Mouse (Mus musculus): Measurements from ENCODE around the gene Dact3. TPM values are rescaled to one million over a fixed set of nuclear protein-coding genes. Genes with fewer than 3 reads are reported as not detected.

Gene Dact3
- polyA plus RNA-seq, 1 experiment from 2014 or later = 0.18 TPM

DNA sequence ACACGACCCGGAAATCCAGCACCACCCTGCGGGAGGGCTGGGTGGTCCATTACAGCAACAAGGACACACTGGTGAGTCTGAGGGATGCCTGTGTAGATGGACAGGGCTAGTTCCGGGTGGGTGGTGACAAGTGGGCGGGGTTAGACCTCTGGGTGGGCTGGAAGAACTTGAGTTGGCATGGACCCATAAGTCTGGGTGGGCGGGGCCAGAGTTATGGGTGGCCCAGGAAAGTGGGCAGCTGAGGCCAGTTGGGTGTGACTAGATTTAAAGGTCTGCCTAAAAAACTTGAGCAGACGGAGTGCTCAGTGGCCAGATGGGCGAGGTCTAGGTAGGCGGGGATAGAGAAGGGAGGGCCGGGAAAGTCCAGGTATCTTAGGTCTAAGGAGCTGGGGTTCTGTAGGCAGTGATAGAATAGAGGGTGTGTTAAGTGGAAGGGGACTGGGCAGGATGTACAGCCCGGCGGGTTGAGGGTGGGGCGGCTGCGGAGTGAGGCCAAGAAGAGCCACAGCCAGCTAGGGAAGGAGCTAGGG, 21.8 kb upstream of the Dact3 start:
- no peak for DNase-seq (ENCODE audit: low spot score)

DNA sequence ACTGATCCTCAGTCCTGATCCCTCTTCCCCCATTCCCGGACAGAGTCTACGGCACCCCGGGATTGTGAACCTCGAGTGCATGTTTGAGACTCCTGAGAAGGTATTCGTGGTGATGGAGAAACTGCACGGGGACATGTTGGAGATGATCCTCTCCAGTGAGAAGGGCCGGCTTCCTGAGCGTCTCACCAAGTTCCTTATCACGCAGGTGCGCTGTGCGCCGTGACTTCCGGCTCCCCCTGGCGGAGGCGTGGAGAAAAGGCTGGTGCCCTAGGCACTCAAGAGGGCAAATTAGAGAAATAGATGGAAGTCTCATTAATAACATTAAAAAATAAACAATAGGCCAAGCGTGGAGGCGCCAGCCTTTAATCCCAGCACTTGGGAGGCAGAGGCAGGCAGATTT, 16.8 kb upstream of the Dact3 start:
- peak; percentile 68 for DNase-seq (ENCODE audit: low spot score)

DNA sequence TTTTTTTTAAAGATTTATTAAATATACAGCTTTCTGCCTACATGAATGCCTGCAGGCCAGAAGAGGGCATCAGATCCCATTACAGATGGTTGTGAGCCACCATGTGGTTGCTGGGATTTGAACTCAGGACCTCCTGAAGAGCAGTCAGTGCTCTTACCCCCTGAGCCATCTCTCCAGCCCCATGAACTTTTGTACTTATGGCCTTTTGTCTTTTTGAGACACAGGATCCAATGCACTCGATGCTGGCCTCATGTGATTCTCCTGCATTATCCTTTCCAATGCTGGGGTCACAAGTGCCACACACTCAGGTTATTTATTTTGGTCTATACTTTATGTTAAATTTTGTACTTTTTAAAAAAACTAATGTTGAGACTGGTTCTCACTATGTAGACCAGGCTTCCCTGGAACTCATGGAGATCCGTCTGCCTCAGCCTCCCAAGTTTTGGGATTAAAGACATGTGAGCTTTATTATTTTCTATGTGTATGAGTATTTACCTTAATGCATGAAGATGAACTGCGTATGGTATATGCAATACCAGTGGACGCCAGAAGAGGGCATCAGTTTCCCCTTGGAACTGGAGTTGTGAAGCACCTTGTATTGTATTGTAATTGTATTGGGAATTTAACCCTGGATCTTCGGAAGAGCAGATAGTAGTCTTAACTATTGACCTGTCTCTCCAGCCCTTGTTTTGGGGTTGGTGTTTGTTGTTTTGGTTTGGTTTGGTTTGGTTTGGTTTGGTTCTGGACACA, 15.0 kb upstream of the Dact3 start:
- peak; percentile 55 for DNase-seq (ENCODE audit: low spot score)

DNA sequence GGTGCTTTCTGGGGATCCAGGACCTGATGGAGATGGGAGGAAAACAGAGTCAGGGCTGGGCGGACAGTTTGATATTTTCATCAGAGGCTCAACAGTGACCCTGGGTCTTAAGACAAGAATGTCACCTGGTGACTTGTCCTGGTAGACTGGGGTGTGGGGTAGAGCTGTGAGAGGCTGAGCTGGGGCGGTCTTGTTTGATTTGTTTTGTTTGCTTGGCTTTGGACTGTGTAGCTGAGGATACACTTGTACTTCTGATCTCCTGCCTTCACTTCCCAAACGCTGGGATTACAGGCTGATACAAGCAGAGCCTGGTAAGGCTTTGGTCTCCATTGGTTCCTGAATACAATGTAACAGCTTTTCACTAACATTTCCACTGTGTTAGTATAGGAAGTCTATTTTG, 7.6 kb upstream of the Dact3 start:
- DNase-seq (ENCODE audit: low spot score) = no peak

DNA sequence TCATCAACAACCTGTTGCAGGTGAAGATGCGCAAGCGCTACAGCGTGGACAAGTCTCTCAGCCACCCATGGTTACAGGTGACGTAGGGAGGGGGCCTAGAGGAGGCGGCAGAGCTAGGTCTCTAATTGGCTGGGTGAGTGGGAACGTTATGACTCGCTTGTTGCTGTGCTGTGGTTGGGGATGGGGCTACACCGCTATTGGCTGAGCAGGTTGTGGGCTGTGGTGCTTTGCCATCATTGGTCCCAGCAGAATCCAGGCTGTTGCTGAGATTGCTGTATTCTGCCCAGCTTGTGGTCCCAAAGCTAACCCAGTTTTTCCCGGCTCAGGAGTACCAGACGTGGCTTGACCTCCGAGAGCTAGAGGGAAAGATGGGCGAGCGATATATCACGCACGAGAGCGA, 5.6 kb upstream of the Dact3 start:
- DNase-seq (ENCODE audit: low spot score) = no peak

DNA sequence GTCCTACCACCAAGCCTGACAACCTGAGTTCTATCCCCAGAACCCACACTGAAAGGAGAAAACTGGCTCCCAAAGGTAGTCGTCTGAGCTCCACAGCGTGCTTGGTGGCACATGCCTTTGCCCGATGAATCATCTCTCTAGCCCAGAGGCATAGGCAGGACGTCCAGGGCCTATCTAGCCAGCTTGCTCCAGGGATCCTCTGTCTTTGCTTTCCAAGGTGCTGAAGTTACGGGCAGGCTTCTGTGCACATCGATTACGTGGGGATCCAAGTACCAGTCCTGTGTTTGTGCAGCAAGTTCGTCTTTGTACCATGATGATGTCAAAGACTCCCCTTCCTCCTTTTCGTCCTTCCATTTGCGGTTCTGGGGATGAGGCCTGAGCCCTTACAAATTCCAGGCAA, 3.5 kb upstream of the Dact3 start:
- DNase-seq (ENCODE audit: low spot score) = no peak

DNA sequence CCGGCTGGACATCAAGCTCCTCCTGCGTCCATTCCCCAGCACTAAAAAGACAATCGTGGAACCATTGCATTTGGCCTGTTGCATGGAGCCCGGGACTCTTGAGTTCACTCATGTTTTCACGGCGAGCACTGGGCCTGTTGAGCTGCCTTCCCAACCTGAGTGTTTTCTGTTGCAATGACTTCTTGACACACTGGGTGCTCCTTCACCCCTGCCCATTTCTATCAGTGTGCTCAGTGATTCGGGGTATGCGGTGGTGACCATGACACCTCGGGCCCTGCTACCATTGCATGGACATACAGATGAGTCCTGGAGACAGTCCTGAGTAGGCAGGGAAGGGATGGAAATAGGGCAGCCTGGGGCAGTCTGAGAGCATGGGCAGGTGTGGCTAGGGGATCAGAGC, 2.6 kb upstream of the Dact3 start:
- no peak for DNase-seq (ENCODE audit: low spot score)

DNA sequence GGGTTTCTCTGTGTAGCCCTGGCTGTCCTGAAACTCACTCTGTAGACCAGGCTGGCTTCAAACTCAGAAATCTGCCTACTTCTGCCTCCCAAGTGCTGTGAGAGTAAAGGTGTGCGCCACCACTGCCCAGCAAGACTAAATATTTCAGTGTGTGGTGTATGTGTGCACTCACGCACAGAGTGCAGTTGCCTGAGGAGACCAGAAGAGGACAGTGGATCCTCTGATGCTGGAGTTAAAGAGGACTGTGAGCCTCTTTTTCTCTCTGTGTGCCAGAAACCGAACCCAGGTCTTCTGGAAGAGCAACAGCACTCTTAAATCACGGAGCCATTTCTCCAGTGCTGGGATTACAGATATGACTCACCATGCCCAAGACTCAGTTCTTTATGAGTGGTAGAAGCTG, 1.7 kb upstream of the Dact3 start:
- no peak for DNase-seq (ENCODE audit: low spot score)

DNA sequence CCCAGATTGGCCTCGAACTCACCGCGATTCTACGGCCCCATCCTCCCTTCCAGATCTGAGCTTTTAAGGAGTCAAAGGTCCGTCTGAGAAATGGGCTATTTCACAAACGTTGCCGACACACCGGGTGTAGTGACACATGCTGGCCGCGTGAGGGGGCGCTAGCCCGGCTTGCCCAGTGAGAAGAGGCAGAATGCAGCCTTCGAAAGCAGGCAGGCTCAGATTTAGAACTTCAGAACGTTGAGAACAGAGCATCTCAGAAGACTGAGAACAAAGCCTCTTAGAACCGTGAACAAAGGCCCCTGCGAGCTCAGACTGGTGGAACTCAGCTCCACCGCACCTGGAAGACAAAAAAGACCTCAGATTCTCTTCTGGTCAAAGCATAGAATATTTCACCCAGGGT, 927 bp upstream of the Dact3 start:
- peak; percentile 83 for DNase-seq (ENCODE audit: low spot score)

DNA sequence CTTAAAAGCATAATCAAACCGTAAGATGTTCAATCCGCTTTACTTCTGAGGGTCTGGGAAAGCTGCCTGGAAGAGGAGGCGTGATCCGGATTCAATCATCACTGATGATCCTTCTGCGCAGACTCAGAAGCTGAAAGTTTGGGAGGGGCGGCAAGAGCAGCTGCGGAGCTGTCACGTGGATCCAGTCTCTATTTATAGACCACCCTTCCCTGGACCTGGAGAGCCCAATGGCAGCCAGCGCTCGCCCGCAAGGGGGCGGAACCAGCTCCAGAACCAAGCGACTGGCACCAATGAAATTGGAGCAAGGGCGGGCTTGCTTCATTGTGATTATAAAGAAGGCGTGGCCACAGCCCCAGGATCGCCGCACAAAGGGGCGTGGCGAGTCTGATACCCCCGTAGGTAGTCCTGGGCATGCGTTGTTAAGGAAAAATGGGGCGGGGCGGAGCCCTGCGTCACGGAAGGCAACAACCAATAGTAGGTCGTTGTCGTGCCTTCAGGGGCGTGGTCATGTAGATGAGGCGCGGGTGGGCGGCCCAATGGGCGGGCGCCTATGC, 284 bp upstream of the Dact3 start:
- peak; percentile 100 for DNase-seq (ENCODE audit: low spot score)

DNA sequence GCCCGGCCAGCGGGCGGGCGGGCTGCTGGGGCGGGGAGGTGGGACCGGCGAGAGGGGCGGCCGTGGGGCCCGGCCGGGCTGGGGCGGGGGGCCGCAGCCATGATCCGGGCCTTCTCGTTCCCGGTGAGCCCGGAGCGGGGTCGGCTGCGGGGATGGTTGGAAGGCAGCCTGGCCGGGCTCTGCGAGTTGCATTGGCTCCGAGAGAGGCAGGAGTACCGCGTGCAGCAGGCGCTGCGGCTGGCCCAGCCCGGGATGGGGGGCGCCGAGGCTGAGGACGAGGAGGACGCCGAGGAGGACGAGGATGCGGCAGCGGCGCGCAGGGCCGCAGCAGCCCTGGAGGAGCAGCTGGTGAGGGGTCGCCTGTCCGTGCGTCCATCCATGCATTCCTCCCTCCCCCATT, 209 bp downstream of the Dact3 start:
- DNase-seq (ENCODE audit: low spot score) = no peak

DNA sequence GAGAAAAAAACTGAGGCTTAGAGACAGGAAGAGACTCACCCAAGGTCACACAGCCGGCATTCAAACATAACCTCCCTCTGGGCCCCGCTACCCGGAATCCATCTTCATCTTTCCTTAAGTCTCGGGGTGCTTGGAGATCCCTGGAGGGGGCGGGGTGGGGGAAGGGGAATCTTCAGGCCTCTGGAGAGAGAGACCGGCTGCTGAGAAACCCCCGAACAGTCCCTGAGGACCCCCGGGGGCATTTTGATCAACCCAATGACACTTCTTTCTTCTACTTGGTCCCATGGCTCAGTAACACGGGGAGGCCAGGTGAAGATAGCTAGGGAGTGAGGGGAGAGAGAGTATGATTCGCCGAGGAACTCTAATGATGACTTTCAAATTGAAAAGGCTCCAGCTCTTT, 889 bp downstream of the Dact3 start:
- DNase-seq (ENCODE audit: low spot score) = no peak

DNA sequence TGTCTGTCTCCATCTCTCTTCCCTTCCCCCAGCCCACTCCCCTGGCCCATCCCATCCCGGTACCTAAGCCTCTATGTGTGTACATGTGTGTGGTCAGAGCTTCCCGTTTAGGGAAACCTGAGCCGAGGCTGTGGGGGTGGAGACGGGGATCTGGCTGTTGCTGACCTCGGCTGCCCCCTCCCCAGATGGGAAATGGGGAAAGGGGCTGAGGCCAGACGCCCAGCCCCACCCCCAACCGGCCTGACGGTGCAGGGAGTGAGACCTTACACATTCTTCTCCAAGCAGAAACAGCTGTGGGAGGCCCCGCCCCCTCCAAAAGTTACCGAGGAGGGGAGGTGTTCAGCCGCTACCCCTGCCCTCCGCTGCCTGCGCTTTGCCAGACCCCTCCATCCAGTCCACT, 1.5 kb downstream of the Dact3 start:
- no peak for DNase-seq (ENCODE audit: low spot score)

DNA sequence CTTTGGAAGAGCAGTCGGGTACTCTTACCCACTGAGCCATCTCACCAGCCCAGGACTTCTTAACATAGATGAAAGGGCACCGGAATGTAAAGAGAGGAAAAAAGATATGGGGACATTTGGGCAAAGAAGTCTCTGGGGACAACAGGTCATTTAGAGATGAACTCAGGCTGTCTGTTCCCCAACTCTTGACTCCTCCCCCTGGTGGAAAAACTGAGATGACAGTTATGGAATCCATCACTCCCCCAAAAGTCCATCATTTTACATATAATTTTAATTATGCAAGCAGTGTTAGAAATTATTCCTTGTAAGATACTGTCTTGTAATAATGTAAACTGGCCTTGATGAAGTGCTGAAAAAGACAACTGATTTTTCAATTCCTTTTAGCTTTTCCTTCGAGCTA, 2.6 kb downstream of the Dact3 start:
- no peak for DNase-seq (ENCODE audit: low spot score)

DNA sequence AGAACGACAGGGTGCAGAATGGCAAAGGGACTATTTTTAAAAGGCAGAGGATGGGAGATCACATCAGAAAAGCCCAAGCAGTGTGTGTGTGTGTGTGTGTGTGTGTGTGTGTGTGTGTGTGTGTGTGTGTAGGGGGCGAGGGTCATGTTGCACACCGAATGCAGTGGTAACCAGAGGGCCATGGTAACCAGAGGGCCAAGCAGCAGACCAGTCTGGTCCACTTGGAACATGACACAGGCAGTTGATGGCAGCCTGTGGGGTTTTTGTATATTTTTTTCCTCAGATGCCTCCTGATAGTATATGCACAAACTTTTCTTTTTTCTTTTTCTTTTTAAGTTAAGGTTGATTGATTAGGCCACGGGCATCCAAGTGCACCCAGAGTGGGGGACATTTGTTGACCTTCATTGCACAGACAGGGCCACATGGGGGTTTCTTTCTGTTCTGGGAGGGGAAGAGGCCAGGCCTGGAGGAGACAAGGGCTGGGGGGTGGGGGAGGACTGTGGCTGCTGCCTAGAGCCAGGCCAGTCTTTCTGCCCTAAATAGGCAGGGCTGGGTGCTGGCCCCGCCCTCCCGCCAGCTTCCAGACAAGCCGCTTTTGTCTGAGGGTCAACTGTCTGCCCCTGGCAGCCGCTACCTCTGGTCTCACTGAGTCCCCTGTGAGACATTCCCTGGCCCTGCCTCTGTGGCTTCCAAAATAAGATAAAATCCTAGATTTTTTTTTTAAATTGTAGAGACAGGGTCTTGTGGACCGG, 4.9 kb downstream of the Dact3 start:
- DNase-seq (ENCODE audit: low spot score) = no peak

DNA sequence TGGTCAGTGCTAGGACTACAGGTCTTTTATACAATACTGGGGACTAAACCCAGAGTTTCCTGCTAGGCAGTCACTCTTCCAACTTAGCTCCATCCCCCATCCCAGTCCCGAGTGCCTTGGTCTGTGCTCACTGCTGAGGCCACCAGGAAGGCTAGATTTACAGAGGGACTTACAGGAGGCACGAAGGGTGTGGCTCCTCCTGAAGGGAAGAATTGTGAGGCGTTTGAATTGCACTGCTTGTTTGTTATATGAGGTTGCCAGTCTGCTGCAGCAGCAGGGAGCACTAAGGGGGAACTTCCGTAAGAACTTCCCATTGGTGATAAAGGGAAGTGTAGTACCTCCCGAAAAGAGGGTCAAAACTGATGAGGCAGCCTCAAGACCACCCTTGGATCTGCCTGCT, 5.5 kb downstream of the Dact3 start:
- DNase-seq (ENCODE audit: low spot score) = no peak

DNA sequence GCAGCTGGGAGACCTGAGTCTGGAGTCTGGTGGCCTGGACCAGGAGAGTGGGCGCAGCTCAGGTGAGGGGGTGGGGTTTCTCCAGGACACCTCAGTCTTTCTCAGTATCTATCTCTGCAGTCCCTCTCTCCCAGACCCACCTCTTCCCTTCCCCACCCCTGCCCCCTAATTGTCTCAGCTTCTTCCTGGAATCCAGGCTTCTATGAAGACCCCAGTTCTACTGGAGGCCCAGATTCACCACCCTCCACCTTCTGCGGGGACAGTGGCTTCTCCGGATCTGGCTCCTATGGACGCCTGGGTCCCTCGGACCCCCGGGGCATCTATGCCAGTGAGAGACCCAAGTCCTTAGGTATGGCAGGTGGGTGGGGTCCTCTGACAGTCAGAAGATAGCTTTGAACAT, 8.0 kb downstream of the Dact3 start:
- DNase-seq (ENCODE audit: low spot score) = no peak

DNA sequence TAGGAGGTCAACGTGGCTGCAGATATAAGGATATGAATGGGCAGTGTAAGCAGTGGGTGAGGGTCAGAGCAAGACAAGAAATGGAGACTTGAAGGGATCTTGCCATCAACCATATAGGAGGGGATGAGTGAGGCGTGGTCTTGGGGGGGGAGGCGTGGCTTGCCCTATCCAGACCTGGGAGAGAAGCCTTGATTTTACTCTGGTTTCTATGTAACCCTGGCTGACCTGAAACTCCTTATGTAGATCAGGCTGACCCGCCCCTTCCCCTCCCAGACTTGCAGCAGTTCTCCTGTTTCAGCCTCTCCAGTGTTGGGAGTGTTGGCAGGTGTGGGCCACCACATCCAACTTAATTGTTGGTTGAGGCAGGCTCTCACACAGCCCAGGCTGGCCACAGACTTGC, 9.2 kb downstream of the Dact3 start:
- DNase-seq (ENCODE audit: low spot score) = no peak

DNA sequence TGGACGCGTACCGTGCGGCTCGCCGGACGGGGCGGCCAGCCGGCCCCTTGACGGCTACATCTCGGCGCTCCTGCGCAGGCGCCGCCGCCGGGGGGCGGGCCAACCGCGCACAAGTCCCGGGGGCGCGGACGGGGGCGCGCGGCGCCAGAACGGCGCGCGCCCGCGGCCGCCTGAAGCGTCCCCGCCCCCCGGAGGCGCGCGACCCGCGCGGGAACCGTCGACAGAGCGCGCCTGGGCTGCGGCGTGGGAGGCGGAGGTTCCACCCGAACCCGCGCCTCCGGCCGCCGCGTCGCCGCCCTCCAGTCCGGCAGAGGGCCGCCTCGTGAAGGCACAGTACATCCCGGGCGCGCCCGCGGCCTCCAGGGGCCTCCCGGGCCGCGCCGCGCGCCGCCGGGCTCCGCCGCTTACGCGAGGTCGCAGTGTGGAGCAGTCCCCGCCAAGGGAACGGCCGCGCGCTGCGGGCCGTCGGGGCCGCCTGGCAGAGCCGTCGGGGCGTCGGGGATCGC, 10.2 kb downstream of the Dact3 start:
- peak; percentile 25 for DNase-seq (ENCODE audit: low spot score)

DNA sequence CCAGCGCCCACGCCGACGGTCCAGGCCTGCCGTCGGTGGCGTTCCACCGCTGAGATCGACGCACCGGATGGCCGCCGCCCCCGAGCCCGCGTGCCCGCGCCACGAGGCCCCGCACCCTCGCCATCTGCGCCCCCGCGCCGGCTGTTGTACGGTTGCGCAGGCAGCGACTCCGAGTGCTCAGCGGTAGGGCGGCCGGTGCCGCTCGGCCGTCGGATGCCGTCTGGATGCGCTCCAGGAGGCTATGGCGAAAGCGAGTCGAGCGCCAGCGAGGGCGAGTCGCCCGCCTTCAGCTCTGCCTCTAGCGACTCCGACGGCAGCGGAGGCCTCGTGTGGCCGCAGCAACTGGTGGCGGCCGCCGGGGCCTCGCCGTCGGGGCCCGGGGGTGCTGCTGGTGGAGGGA, 10.8 kb downstream of the Dact3 start:
- DNase-seq (ENCODE audit: low spot score) = no peak

DNA sequence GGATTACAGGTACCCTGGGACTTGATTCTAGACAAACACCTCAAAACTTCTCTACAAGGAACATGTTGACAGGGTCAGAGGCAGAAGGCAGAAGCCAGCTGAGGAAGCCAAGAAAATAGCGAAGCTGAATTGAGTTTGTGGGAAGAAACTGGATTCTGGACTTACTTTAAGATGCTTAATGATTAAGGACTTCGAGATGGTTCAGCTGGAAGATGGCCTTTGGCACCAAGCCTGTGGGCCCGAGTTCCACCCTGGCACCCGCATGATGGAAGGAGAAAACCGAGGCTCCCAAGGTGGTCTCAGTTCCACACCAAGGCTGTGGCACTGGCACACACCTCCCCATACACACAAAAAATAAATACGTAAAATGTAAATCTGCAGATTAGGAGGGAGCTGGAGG, 15.4 kb downstream of the Dact3 start:
- no peak for DNase-seq (ENCODE audit: low spot score)

DNA sequence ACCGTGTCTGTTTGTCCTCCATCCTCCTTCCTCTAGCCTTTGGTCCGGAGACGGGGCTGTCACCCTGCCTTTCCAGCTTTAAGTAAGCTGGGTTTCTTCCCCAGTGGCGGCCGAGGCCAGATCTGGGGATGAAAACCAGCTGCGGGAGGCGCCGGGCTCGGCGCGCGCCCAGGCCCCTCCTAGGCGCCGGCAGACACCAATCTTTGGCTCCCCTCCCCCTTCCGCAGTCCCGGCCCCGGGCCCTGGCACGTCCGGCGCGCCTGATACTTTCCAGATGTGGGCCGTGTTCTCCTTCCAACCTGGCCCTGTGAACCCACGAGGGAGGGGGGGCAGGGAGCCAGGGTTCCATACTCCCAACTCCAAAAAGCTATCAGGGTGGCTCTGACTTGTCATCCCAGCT, 15.8 kb downstream of the Dact3 start:
- DNase-seq (ENCODE audit: low spot score) = no peak
